Mouse (Mus musculus): Measurements from ENCODE around the gene Ncoa6. TPM values are rescaled to one million over a fixed set of nuclear protein-coding genes. Genes with fewer than 3 reads are reported as not detected.
"Not testable (repeated sequence)": the region's sequence is repeated elsewhere in the genome, so short reads cannot be mapped to it uniquely, and the experiment has no call there.

Ncoa6 gene
- polyA plus RNA-seq, 1 experiment from 2014 or later, result 32.7 TPM

GRCm38 (mm10) chr2:155502596-155502995 is 28.9 kb upstream of the Ncoa6 start:
- Histone ChIP-seq H3K4me1 (peaks cover 8% of the 10 kb centered on the region), H3K4me3 (no peak overlapping the region), H3K27ac (replicated peaks) (no peak overlapping the region), H3K27me3 (no peaks in the 10 kb centered on the region), H3K4me2 (replicated peaks) (no peak overlapping the region), H3K9ac (replicated peaks) (no peak overlapping the region), H3K36me3 (peaks cover 57% of the 10 kb centered on the region), H3K9me3 (no peaks in the 10 kb centered on the region)
- no peak for ATAC-seq (ENCODE audit: low FRiP score, low read depth)
- 86% methylated on average over 7 of the region's 7 CpGs for WGBS

- no peak overlapping the region for H3K27ac ChIP-seq (replicated peaks)
- no peaks in the 10 kb centered on the region for H3K27me3 ChIP-seq
- H3K36me3 ChIP-seq, result peaks cover 45% of the 10 kb centered on the region; the same call in 1 of the 2 replicates
- H3K4me1 ChIP-seq, result no peaks in the 10 kb centered on the region
- no peak for ATAC-seq (ENCODE audit: low FRiP score, low read depth)
- H3K4me3 ChIP-seq, result no peak overlapping the region
- WGBS, result 87% methylated on average over 6 of the region's 6 CpGs
- H3K4me2 ChIP-seq (replicated peaks), result no peak overlapping the region
- no peak overlapping the region for H3K9ac ChIP-seq (replicated peaks)
- H3K9me3 ChIP-seq, result no peaks in the 10 kb centered on the region
Measured at GRCm38 (mm10) chr2:155490998-155491397, 17.3 kb upstream of the Ncoa6 start.

DNA sequence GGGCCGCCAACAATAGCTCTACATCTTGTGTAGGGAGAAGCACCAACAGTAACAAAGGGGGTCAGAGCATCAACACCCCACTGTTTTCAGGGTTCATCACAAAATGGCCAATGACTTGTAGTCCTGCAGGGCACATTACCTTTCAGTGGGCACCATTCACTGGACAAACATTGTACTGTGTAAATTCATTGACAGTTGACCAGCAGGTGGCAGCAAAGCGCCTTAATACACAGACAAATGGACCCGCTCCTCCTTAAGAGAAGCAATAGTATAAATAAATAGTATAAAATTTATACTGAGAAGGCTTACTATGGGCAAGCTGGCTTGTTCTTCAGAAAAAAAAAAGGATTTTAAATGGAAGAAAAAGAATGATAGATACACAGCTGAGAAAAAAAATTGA is 8.3 kb upstream of the Ncoa6 start:
- WGBS, result 41% methylated on average over 3 of the region's 3 CpGs
- Histone ChIP-seq H3K36me3 (no peaks in the 10 kb centered on the region), H3K27me3 (no peaks in the 10 kb centered on the region), H3K9me3 (no peaks in the 10 kb centered on the region), H3K4me3 (no peak overlapping the region), H3K27ac (replicated peaks) (no peak overlapping the region), H3K4me1 (no peaks in the 10 kb centered on the region), H3K9ac (replicated peaks) (no peak overlapping the region), H3K4me2 (replicated peaks) (no peak overlapping the region)
- ATAC-seq (ENCODE audit: low FRiP score, low read depth), result no peak

DNA sequence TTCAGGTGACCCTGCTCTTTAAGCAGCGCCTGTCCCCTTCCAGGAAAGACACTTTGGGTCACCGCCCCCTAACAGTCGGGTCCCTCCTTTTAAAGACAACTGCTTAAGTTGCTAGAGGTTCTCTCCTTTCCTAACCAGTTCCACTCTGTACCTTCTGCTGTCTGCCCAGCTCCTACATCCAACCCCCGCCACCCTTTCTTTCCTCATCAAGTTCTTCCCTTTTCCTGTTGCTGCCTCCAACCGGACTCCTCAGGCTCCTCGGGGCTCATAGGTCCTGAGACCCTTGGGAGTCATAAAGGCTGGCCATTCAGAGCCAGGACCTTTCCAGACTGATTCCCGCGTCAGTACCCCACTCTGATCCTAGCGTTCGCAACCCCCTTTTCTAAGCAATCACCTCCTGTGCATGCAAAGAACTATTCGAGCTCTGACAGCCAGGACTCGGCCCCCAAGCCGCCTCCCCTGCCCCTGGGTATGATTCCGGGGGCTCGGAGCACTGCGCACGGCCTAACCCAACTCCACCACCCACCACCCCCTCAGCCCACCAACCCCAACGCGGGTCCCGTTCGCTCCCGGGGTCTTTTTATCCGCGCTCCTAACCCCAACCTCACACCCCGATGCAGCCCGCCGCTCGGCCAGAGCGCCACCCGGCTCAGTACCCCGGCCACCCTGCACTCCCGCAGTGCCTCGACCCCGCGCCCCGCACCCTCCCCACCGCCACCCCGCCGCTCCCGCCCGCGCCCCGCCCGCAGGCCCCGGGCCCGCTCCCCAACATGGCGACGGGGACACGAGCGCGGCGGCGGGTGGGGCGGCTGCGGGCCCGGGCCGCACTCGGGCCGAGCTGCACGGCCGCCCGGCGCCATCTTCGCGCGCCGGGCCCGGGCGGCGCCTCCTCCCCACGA is 774 bp downstream of the Ncoa6 start:
- peak; percentile 73 for ATAC-seq (ENCODE audit: low FRiP score, low read depth)
- peak overlapping the region; percentile 96 for H3K4me3 ChIP-seq
- H3K4me1 ChIP-seq, result peaks cover 29% of the 10 kb centered on the region

DNA sequence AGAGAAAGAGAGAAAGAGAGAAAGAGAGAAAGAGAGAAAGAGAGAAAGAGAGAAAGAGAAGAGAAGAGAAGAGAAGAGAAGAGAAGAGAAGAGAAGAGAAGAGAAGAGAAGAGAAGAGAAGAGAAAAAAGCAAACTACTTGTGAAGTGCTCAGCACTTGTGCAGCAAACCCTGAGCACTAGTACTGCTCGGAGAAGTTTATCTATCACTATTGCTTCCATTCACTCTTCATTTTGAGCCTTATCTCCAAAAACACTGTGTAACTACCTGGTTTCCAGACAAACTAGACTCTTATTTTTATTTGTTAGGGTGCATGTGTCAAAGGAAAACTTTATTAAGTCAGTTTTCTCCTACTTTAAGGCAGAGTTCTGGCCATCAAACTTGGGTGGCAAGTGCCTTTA is 6.8 kb downstream of the Ncoa6 start:
- Histone ChIP-seq H3K27ac (replicated peaks) (no peak overlapping the region), H3K4me3 (no peak overlapping the region), H3K36me3 (no peaks in the 10 kb centered on the region), H3K9me3 (no peaks in the 10 kb centered on the region), H3K4me2 (replicated peaks) (no peak overlapping the region), H3K9ac (replicated peaks) (no peak overlapping the region), H3K4me1 (peaks cover 16% of the 10 kb centered on the region), H3K27me3 (no peaks in the 10 kb centered on the region)
- no peak for ATAC-seq (ENCODE audit: low FRiP score, low read depth)
- 93% methylated on average over 1 of the region's 1 CpGs for WGBS

More for the DNA sequence above, 774 bp downstream of the Ncoa6 start:
- Histone ChIP-seq H3K27ac (replicated peaks) (peak overlapping the region; percentile 91), H3K9me3 (no peaks in the 10 kb centered on the region), H3K4me2 (replicated peaks) (peak overlapping the region; percentile 82), H3K27me3 (no peaks in the 10 kb centered on the region), H3K9ac (replicated peaks) (peak overlapping the region; percentile 96), H3K36me3 (no peaks in the 10 kb centered on the region)
- 2% methylated on average over 31 of the region's 71 CpGs for WGBS

GRCm38 (mm10) chr2:155453591-155453990 is 20.1 kb downstream of the Ncoa6 start:
- Histone ChIP-seq H3K4me3 (no peak overlapping the region), H3K27me3 (no peaks in the 10 kb centered on the region), H3K9ac (replicated peaks) (no peak overlapping the region), H3K4me2 (replicated peaks) (no peak overlapping the region), H3K9me3 (no peaks in the 10 kb centered on the region), H3K27ac (replicated peaks) (no peak overlapping the region), H3K36me3 (0 out of 2 replicates have a peak, but pooled peaks cover 4% of the 10 kb centered on the region), H3K4me1 (no peaks in the 10 kb centered on the region)
- 89% methylated on average over 7 of the region's 7 CpGs for WGBS
- ATAC-seq (ENCODE audit: low FRiP score, low read depth), result no peak

DNA sequence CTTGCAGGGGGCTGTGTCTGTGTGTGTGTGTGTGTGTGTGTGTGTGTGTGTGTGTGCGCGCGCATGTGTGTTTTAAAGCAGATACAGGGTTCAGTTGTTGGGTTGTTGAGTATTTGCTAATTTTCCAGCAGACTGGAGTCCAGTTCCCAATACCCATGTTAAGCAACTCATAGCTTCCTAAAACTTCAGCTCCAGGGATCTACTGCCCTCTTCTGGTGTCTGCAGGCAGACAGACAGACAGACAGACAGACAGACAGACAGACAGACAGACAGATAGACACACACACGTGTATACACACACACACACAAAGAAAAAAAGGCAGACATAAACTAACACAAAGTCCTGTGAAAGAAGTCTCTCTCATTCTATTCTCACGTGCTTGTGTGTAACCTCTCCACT is 22.4 kb downstream of the Ncoa6 start:
- H3K4me3 ChIP-seq, result no peak overlapping the region
- no peak overlapping the region for H3K9ac ChIP-seq (replicated peaks)
- no peaks in the 10 kb centered on the region for H3K9me3 ChIP-seq
- H3K36me3 ChIP-seq, result 0 out of 2 replicates have a peak, but pooled peaks cover 4% of the 10 kb centered on the region
- no peaks in the 10 kb centered on the region for H3K27me3 ChIP-seq
- no peak overlapping the region for H3K4me2 ChIP-seq (replicated peaks)
- no peak overlapping the region for H3K27ac ChIP-seq (replicated peaks)
- ATAC-seq (ENCODE audit: low FRiP score, low read depth), result no peak
- 88% methylated on average over 5 of the region's 5 CpGs for WGBS
- no peaks in the 10 kb centered on the region for H3K4me1 ChIP-seq

- not testable (repeated sequence) for H3K36me3 ChIP-seq; H3K4me1 ChIP-seq; H3K9me3 ChIP-seq; H3K9ac ChIP-seq (replicated peaks); H3K4me2 ChIP-seq (replicated peaks); H3K27ac ChIP-seq (replicated peaks); H3K27me3 ChIP-seq; H3K4me3 ChIP-seq; ATAC-seq (ENCODE audit: low FRiP score, low read depth)
- WGBS, result 91% methylated on average over 1 of the region's 1 CpGs
Measured at GRCm38 (mm10) chr2:155447906-155448305, 25.8 kb downstream of the Ncoa6 start.

GRCm38 (mm10) chr2:155443446-155443845 is 30.2 kb downstream of the Ncoa6 start:
- no peaks in the 10 kb centered on the region for H3K27me3 ChIP-seq
- H3K4me2 ChIP-seq (replicated peaks), result no peak overlapping the region
- H3K4me1 ChIP-seq, result no peaks in the 10 kb centered on the region
- H3K4me3 ChIP-seq, result no peak overlapping the region
- ATAC-seq (ENCODE audit: low FRiP score, low read depth), result no peak
- no peaks in the 10 kb centered on the region for H3K9me3 ChIP-seq
- no peaks in the 10 kb centered on the region for H3K36me3 ChIP-seq
- WGBS, result 54% methylated on average over 2 of the region's 2 CpGs
- H3K27ac ChIP-seq (replicated peaks), result no peak overlapping the region
- no peak overlapping the region for H3K9ac ChIP-seq (replicated peaks)

DNA sequence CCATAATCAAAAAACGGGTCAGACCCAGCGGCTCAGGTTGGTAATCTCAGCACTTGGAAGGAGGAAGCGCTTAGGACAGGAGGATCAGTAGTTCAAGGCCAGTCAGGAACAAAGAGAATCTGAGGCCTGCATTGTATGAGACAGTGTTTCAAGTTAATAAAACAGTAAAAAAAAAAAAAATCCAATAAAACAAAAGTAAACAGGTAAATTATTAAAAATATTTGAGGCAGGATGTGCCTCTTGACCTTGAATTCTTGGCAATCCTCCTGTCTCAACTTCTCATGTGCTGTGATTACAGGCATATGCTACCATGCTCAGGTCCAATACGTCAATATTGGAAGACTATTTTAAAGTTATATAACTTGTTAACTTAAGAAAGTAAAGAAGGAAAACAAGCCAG is 30.8 kb downstream of the Ncoa6 start:
- no peak for ATAC-seq (ENCODE audit: low FRiP score, low read depth)
- H3K4me1 ChIP-seq, result no peaks in the 10 kb centered on the region
- no peak overlapping the region for H3K4me3 ChIP-seq
- no peaks in the 10 kb centered on the region for H3K27me3 ChIP-seq
- no peaks in the 10 kb centered on the region for H3K36me3 ChIP-seq
- no peak overlapping the region for H3K9ac ChIP-seq (replicated peaks)
- WGBS, result 82% methylated on average over 4 of the region's 4 CpGs
- H3K27ac ChIP-seq (replicated peaks), result no peak overlapping the region
- no peaks in the 10 kb centered on the region for H3K9me3 ChIP-seq
- H3K4me2 ChIP-seq (replicated peaks), result no peak overlapping the region

DNA sequence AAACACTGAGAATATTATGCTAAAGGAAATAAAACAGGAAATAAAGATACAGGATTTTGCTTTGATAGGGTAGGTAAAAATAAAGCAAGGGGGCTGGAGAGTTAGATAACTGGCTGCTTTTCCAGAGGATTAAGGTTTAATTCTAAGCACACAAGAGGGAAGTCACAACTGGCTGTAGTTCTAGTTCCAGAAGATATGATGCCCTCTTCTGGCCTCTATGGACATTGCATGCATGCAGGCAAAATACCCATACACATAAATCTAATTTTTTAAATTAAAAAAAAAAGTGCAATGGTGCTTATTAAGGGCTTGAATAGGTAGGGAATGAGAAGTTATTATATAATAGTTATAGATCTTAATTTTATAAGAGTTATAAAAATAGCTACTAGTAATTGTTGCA is 37.2 kb downstream of the Ncoa6 start:
- Histone ChIP-seq H3K4me3 (no peak overlapping the region), H3K9me3 (no peaks in the 10 kb centered on the region), H3K27ac (replicated peaks) (no peak overlapping the region), H3K36me3 (peaks cover 39% of the 10 kb centered on the region), H3K4me2 (replicated peaks) (no peak overlapping the region), H3K4me1 (no peaks in the 10 kb centered on the region), H3K9ac (replicated peaks) (no peak overlapping the region), H3K27me3 (no peaks in the 10 kb centered on the region)
- ATAC-seq (ENCODE audit: low FRiP score, low read depth), result no peak

GRCm38 (mm10) chr2:155420911-155421310 is 52.8 kb downstream of the Ncoa6 start:
- Histone ChIP-seq H3K9me3 (no peaks in the 10 kb centered on the region), H3K27ac (replicated peaks) (no peak overlapping the region), H3K27me3 (no peaks in the 10 kb centered on the region), H3K4me1 (no peaks in the 10 kb centered on the region), H3K9ac (replicated peaks) (no peak overlapping the region), H3K4me3 (no peak overlapping the region), H3K36me3 (peaks cover 47% of the 10 kb centered on the region), H3K4me2 (replicated peaks) (no peak overlapping the region)
- WGBS, result 92% methylated on average over 2 of the region's 2 CpGs
- no peak for ATAC-seq (ENCODE audit: low FRiP score, low read depth)

Data from midbrain, embryonic 12.5 days (tissue).